ENCODE assay signal across 8 mouse cellular contexts in the genomic region with DNA sequence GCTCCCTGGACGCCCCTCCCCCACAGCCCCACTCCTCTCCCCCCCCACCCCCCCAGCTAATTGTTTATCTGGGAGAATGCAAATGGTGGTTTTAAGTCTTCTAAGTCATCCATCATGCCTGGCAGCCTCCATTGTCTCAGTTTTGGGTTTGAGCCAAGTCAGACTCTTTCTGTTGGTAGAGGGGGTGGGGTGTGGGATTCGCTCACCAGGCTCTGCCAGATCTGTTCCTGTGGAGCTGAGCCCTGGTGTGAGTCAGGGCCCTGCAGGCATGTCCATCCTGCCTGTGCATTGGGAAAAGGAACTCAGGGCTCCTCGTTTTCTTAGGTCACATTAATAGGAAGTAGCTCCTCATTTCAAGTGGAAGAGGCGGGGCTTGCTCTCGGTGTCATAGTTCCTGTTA.
A peak's percentile ranks its signal among the peaks of the same experiment; 100 is the strongest.
DNase-seq lines count a peak whose midpoint lies in the region; ATAC-seq and TF ChIP-seq lines count a peak whose summit lies in the region.

No protein-coding gene starts in this region.

- H3K9me3 ChIP-seq in hindbrain, embryonic 10.5 days: no peaks in the 10 kb centered on the region
- H3K9me3 ChIP-seq in lung, embryonic 16.5 days (ENCODE audit: control insufficient read depth, low read length): no peaks in the 10 kb centered on the region

- ATAC-seq in lung, embryonic 16.5 days (ENCODE audit: low read depth): peak; percentile 73

- peaks cover 39% of the 10 kb centered on the region for H3K4me1 ChIP-seq in embryonic fibroblast, embryonic 13.5 days (ENCODE audit: control insufficient read depth, insufficient read depth, low read length)
- peaks cover 96% of the 10 kb centered on the region for H3K4me1 ChIP-seq in hindbrain, embryonic 10.5 days (replicated peaks)
- H3K4me1 ChIP-seq in lung, embryonic 16.5 days (replicated peaks; ENCODE audit: control insufficient read depth, insufficient read depth, low read length): peaks cover 54% of the 10 kb centered on the region

- peak overlapping the region; percentile 37 for H3K4me2 ChIP-seq in lung, embryonic 16.5 days (ENCODE audit: low read depth, low read length)

- no peak overlapping the region for H3K9ac ChIP-seq in lung, embryonic 16.5 days (ENCODE audit: low read length)

- DNase-seq in 3134 (ENCODE audit: extremely low read depth, insufficient read length, low spot score) (peak; percentile 85), R1 (ENCODE audit: low read depth, low spot score) (peak; percentile 99)
- DNase-seq in hindbrain, embryonic 10.5 days (ENCODE audit: low spot score): peak; percentile 86
- DNase-seq in layer of hippocampus, adult 2 months (ENCODE audit: low spot score in 2 of 2): peak in 1 of 2 experiments; percentile 38
- peak; percentile 43 for DNase-seq in ovary, postnatal 14 days (ENCODE audit: low spot score)
- DNase-seq in thymus, postnatal 0 days (ENCODE audit: low spot score): no peak

- no peaks in the 10 kb centered on the region for H3K27me3 ChIP-seq in hindbrain, embryonic 10.5 days (ENCODE audit: insufficient read depth, poor library complexity, severe bottlenecking)
- no peaks in the 10 kb centered on the region for H3K27me3 ChIP-seq in lung, embryonic 16.5 days (ENCODE audit: control insufficient read depth, insufficient read depth, low read depth, low read length)

- TF ChIP-seq POLR2A in embryonic fibroblast, embryonic 13.5 days (IDR thresholded peaks at IDR 0.05; ENCODE audit: low read depth, low read length): no peak

- no peaks in the 10 kb centered on the region for H3K36me3 ChIP-seq in hindbrain, embryonic 10.5 days
- H3K36me3 ChIP-seq in lung, embryonic 16.5 days (ENCODE audit: control insufficient read depth, insufficient read depth, low read length): no peaks in the 10 kb centered on the region

- H3K27ac ChIP-seq in embryonic fibroblast, embryonic 13.5 days (ENCODE audit: insufficient read depth, low read length): peak overlapping the region; percentile 84
- H3K27ac ChIP-seq in hindbrain, embryonic 10.5 days: peak overlapping the region; percentile 81
- H3K27ac ChIP-seq in layer of hippocampus, adult 2 months: peak overlapping the region; percentile 64; the same call in 1 of the 2 replicates
- peak overlapping the region; percentile 89 for H3K27ac ChIP-seq in lung, embryonic 16.5 days (ENCODE audit: low read length)

- WGBS in hindbrain, embryonic 10.5 days: 3% methylated on average over 5 of the region's 5 CpGs
- 4% methylated on average over 5 of the region's 5 CpGs for WGBS in lung, embryonic 16.5 days

- no peak overlapping the region for H3K4me3 ChIP-seq in embryonic fibroblast, embryonic 13.5 days (ENCODE audit: insufficient read depth, low read length)
- peak overlapping the region; percentile 34 for H3K4me3 ChIP-seq in hindbrain, embryonic 10.5 days
- H3K4me3 ChIP-seq in layer of hippocampus, adult 2 months: peak overlapping the region; percentile 23; the same call in 1 of the 2 replicates
- peak overlapping the region; percentile 3; the same call in 1 of the 2 replicates for H3K4me3 ChIP-seq in lung, embryonic 16.5 days (ENCODE audit: low read length)

- TF ChIP-seq CTCF in embryonic fibroblast, embryonic 13.5 days (IDR thresholded peaks at IDR 0.05; ENCODE audit: borderline replicate concordance, insufficient read depth, low read length): no peak
- no peak for TF ChIP-seq CTCF in layer of hippocampus, adult 2 months (conservative IDR thresholded peaks at IDR 0.05)
